Comparison of ENCODE assay signal across 8 mouse cellular contexts in the genomic region with DNA sequence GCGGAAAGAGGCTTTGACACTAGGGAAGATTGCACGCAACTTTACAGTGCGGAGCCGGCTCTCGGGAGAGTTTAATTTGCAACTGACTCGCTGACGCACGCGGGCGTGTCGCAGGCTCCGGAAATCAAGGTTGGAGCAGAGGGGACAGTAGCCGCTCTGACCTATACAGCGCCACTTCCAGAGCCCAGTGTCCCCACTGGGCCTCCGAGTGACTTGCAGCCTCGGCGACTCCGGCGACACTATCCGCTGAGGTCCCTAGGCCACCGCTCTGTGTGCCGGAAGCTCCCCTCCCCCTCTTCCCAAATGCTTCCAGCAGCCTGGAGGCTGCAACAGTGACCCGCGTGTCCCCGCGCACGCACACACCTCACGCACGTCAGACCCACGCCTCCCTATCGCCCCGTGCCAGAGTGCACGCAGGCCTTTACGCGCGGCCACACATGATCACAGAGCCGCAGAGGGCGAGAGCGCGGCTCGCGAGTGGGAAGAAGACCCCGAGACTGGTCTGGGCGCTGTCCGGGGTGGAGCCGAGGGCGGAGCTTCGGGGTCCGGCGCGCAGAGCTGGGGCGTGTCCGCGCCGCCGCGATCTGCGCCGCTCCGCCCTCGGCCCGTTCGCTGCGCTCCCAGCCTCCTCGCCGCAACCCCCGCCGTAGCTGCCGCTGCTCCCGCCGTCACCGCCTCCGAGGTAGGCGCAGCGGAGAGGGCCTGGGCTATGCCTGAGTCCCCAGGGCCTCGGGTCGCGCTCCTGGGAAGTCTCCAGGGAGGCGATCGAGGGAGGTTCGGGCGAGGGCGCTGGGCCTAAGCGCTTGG. TPM values are rescaled to one million over a fixed set of nuclear protein-coding genes. Genes with fewer than 3 reads are reported as not detected.
DNase-seq lines count a peak whose midpoint lies in the region; ATAC-seq and TF ChIP-seq lines count a peak whose summit lies in the region.

Vdac1 (plus strand) TSS at position 390 of the 807 bp plus-strand sequence.

- TF ChIP-seq POLR2A in olfactory bulb, adult 2 months (IDR thresholded peaks at IDR 0.05; ENCODE audit: insufficient read depth, low read depth, low read length) = peak; percentile 82
- peak; percentile 85 for TF ChIP-seq POLR2A in thymus, adult 2 months (IDR thresholded peaks at IDR 0.05; ENCODE audit: control insufficient read depth, extremely low read depth, insufficient read depth, low read length, poor library complexity)

- peak; percentile 93 for DNase-seq in Muller cell, postnatal 12 days (ENCODE audit: inconsistent ontology term)
- DNase-seq in cerebellum, adult 9-10 months = peak; percentile 92
- peak; percentile 77 for DNase-seq in layer of hippocampus, adult 9-10 months (ENCODE audit: low spot score)
- peak; percentile 87 for DNase-seq in thymus, adult 2 months

- H3K27me3 ChIP-seq in lung, embryonic 15.5 days = no peaks in the 10 kb centered on the region
- no peaks in the 10 kb centered on the region for H3K27me3 ChIP-seq in thymus, adult 2 months (ENCODE audit: control insufficient read depth, insufficient read depth, low read length)

- H3K4me3 ChIP-seq in lung, embryonic 15.5 days = peak within 1 kb of the TSS; percentile 94
- H3K4me3 ChIP-seq in olfactory bulb, adult 2 months (ENCODE audit: insufficient read depth, low read depth, low read length) = peak within 1 kb of the TSS; percentile 70
- peak within 1 kb of the TSS; percentile 83 for H3K4me3 ChIP-seq in thymus, adult 2 months (ENCODE audit: control insufficient read depth, insufficient read depth, low read length)

- no peaks in the 10 kb centered on the region for H3K9me3 ChIP-seq in lung, embryonic 15.5 days

- H3K36me3 ChIP-seq in lung, embryonic 15.5 days = no peaks in the 10 kb centered on the region
- H3K36me3 ChIP-seq in thymus, adult 2 months (ENCODE audit: control insufficient read depth, insufficient read depth, low read length) = no peaks in the 10 kb centered on the region

- peak; percentile 73 for ATAC-seq in frontal cortex, adult (ENCODE audit: low TSS enrichment)
- ATAC-seq in hematopoietic stem cell, adult 5-6 weeks (replicated peaks in 1 of 2; ENCODE audit: insufficient read depth in 1 of 2, low FRiP score in 2 of 2, low TSS enrichment in 1 of 2, low read depth in 1 of 2, poor library complexity in 2 of 2, severe bottlenecking in 2 of 2) = peak; percentile 75 to 80
- peak; percentile 93 for ATAC-seq in lung, embryonic 15.5 days (ENCODE audit: borderline replicate concordance, extremely low read depth, low FRiP score, low TSS enrichment)

- H3K4me2 ChIP-seq in lung, embryonic 15.5 days = peak within 1 kb of the TSS; percentile 78

- peak within 1 kb of the TSS; percentile 97 for H3K9ac ChIP-seq in lung, embryonic 15.5 days

- H3K4me1 ChIP-seq in lung, embryonic 15.5 days = peaks cover 55% of the 10 kb centered on the region
- H3K4me1 ChIP-seq in olfactory bulb, adult 2 months (ENCODE audit: control insufficient read depth, insufficient read depth, low read length) = peaks cover 31% of the 10 kb centered on the region
- H3K4me1 ChIP-seq in thymus, adult 2 months (replicated peaks; ENCODE audit: control insufficient read depth, insufficient read depth, low read length) = peaks cover 27% of the 10 kb centered on the region

- WGBS in lung, embryonic 15.5 days = under 1% methylated on average over 74 of the region's 84 CpGs
- WGBS in olfactory bulb, adult 2 months = under 1% methylated on average over 84 of the region's 84 CpGs
- WGBS in thymus, adult 2 months = under 1% methylated on average over 84 of the region's 84 CpGs

- no peak for TF ChIP-seq CTCF in olfactory bulb, adult 2 months (IDR thresholded peaks at IDR 0.05; ENCODE audit: insufficient read depth, low read depth, low read length)
- 0 out of 2 replicates have a peak, but pooled peaks have one; percentile 17 for TF ChIP-seq CTCF in thymus, adult 2 months (IDR thresholded peaks at IDR 0.05; ENCODE audit: borderline replicate concordance, control insufficient read depth, extremely low read depth, insufficient read depth, low read length, poor library complexity)

- peak within 1 kb of the TSS; percentile 97 for H3K27ac ChIP-seq in lung, embryonic 15.5 days
- H3K27ac ChIP-seq in olfactory bulb, adult 2 months (ENCODE audit: insufficient read depth, low read depth, low read length) = peak within 1 kb of the TSS; percentile 88
- peak within 1 kb of the TSS; percentile 50 for H3K27ac ChIP-seq in thymus, adult 2 months (ENCODE audit: control insufficient read depth, insufficient read depth, low read length)

RNA-seq across cellular contexts. Expression of gene Vdac1, which starts in this region (rescaled TPM):
- 173 and 192 TPM in 2 replicates for total RNA-seq in hematopoietic stem cell, adult 5-6 weeks (2017)
- 256 and 265 TPM in 2 replicates for polyA plus RNA-seq in lung, embryonic 15.5 days (2015; fragmentation: Nextera tagmentation; extraction: Ambion mirVana)
- 374 TPM in 1 of 2 replicates, not detected in the other for polyA plus RNA-seq in olfactory bulb, adult 2 months (2012; ENCODE audit: insufficient read depth, insufficient read length, low replicate concordance, missing spikeins)
- polyA plus RNA-seq in thymus, adult 2 months (2012; rRNA removed) = 64.8 and 70.3 TPM in 2 replicates

Comparison
In these comparisons a context has a peak if more than half of its experiments do, and no peak if none do; other contexts are left out.
1. Peak in every context shown above with its lines: DNase-seq, ATAC-seq, H3K4me3 ChIP-seq and H3K27ac ChIP-seq.